Mouse (Mus musculus): ENCODE measurements around the gene Gm10775.

The Gm10775 gene

DNA sequence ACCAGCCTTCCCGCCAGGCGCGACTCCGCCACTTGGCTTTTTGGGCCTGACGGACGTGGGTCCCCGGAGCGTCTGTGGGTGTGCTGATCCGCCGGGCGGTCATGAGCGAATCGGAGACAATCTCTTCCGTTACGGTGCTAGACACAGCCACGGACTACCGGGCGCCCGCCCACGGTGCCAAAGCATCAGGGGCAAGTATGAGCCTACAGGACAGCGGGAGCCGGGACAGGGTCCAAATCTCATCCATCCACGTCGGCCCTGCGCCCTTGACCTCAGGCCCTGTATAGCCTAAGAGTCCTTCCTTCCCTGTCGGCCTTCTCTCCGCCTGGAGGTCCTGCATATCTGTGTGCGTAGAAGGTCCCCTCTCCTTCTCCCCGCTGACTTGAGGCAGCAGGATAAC is at the start of gene Gm10775:
Gm10775 (plus strand) TSS at position 301 of the 400 bp plus-strand sequence.
- no peak for DNase-seq (ENCODE audit: low spot score)

DNA sequence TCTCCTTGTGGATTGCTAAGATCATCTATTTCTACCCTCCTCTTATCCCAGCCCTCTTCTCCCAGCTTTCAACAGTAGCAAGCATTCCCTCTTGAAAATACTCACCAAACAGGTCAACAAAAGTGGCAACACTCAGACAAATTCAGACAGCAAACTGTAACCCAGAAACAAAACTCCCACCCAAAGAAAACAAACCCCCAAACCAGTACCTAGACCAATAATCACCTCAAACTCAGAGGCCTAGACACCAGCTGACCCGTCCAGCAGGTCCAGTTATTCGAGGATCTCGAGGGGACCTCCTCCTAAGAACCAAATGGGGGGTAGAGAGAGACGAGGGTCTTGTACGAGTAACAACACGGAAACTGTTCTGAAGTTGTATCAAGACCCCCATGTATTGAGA is 33.4 kb upstream of the Gm10775 start:
- no peak for DNase-seq (ENCODE audit: low spot score)

DNA sequence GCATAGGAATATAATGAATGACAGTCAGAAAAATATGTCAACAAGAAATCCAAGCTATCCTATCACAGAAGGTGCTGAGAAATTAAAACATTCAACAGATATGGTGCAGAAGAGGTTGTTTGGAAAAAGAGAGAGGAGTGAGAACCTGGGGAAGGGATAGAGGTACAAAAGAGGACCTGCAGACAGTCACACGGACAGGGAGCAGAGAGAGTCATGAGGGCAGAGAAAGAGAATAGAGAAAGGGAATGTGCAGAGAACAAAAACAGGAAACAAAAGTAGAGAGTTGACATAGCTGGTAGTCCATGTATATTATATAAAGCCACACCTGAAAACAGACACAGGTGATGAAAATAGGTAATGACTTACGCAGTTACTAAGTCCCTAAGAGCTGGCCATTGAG is 32.7 kb upstream of the Gm10775 start:
- DNase-seq (ENCODE audit: low spot score) = no peak

DNA sequence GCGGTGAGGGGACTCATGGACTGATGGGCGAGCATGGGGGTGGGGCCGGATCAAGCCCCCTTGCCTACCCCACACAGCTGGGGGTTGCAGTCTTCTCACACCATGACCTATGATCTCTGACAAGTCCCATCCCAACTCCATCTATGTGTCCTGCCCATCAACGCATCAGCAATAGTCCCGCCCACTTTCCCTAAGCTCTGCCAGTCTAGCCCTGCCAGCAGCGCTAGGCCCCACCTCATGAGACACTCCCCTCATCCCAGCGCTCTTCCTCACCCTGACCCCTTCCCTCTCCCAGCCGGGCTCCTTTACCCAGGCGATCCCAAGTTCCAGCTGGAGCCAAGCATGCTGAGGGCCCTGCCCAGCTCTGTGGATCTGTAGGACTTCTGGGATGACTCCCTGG is 22.1 kb upstream of the Gm10775 start:
- no peak for DNase-seq (ENCODE audit: low spot score)

DNA sequence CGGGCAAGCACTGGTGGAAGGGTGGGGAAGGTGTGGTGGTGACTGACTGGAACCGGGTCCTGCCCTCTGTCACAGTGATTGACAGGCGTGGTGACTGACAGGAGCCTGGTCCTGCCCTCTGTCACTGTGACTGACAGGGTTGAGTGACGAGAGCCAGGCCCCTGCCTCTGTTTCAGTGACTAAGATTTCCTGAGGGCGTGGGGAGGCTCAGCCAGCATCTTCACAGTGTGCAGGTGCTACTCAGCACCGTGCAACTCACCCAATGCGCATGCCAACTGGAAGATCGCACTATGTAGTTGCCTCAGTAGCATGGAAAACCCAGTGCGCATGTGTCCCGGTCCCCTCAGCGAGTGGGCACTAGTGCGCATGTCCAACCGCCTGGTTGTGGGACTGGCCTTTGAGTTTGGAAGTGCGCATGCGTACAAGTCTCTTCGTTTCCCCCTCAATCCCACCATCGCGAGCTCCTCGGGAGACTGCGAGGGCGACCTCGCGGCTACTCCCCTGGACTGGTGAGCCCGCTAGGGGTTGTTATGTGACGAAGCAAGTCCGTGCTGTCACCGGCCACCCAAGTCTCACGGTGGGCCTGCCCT is 18.7 kb upstream of the Gm10775 start:
- peak; percentile 98 for DNase-seq (ENCODE audit: low spot score)

DNA sequence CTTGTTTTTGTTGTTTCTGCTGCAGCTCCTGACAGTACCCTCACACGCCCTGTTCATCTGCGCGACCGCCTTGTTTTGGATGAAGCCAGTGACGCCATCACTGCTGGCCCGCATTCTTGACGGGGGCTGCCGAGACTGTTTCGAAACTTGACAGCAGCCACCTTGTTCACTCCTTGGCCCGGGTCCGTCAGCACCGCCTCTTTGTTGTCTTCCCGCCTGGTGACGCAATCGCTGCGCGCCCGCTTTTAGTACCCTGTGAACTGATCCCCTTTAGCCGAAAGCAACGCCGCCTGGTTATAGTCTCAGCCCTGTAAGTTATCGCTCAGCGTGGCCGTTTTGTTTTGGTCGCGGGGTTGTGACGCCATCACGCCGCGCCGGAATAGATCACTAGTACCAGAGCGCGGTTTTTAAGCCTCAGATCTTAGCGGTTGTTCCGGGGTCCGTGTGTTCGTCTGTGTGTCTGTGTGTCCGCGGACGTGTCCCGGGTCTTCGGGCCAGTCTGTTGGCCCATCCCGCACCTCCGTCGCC is 18.2 kb upstream of the Gm10775 start:
- peak; percentile 92 for DNase-seq (ENCODE audit: low spot score)

DNA sequence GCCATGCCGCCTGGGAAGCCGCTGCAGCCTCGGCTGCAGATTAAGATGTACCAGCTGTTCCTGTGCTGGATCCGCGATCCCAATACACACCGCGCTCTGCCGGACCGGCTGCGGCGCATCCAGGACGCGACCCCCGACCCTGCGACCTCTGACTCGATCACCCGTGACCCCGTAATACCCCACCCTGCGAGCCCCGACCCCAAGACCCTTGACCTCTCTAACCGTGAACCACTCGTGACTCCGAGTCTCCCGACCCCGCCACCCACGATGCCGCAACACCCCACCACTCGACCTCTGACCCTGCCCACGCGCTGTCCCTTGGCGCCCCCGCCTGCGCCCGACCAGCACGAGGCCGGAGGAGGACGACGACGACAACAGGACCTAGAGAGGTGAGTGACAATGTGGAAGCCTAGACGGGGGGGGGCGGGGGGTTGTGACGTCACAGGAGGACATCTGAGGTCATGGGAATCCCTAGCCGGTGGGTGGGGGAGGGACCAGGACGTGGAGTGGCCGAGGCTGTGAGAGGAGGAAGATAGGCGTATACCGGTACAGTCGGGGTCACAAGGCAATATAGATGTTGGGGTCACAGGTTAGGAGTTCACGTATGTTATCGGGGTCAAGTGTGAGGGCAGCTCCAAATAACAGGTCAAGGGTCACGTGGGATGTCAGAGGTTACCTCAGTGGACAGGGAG is 17.6 kb upstream of the Gm10775 start:
- peak; percentile 6 for DNase-seq (ENCODE audit: low spot score)

DNA sequence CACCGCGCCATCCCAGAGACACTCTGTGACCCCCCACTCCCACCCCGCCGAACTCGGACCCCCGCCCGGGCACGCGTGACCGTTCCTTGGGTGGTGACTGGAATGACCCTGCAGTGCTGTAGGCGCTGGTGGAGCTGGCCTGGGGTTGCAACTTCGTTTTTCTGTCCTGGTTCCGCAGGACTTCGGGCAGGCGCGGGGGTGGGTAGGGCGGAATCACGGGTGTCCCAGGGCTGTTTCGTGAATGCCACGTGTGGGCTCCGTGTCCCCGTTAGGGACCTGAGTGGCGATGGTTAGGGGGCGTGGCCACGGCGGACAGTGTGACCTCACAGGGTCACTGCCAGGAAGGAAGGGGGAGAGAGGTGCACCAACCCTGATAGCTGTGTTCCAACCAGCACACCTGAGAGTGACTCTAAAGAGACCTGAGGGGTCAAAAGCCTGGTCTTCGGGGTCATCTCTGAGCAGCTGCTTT is 17.0 kb upstream of the Gm10775 start:
- DNase-seq (ENCODE audit: low spot score) = no peak

DNA sequence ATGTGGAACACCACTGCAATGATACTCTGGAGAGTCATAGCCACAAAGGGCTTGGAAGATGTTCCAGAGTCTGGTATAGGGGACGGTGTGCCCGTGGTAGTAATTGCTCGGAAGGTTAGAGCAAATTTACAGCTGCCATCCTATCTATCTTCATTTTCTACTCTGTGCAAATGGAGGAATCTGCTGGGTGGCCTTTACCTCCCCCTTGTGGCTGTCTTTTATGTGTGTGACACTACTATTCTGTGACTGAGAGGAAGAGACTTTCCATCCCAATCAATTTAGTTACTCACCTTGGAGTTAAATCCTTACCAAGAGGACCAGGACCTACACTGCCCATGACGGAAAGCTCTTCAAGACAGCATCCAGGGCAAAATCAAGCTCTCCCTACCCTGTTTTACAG is 16.1 kb upstream of the Gm10775 start:
- DNase-seq (ENCODE audit: low spot score) = no peak

DNA sequence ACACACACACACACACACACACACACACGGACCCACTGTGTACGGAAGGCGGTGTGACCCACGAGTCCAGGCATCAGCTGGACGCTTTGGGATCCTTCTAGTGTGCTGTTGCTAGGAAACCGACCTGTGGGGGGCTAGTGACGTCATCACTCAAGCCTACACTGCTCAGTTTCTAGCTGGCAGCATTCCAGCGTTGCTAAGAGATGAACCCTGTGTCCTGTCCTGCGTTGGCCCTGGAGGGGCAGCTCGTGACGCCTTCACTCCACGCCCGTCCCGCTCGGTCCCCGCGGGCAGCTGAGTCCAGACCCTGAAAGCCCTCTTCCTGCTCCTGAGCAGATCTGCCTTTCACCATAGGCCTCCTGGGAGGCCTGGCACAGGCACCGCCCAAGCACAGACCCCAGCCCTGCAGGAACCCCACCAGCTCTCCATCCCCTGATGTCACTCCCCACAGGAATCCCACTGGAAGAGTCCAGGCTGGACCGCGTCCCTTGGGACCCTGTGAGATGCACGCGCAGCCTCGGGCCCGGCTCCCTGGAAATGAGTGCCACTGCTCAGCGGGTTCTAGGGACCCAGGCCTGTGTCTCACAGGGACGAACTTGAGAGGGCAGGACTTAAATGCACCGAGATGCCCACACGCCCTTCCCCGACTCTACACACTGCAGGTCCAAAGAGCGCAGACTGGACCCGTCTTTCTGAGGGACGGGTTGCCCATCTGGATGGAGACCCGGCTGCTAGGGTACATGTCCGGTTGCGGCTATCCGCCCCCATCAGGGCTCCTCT is 974 bp upstream of the Gm10775 start:
- peak; percentile 54 for DNase-seq (ENCODE audit: low spot score)

DNA sequence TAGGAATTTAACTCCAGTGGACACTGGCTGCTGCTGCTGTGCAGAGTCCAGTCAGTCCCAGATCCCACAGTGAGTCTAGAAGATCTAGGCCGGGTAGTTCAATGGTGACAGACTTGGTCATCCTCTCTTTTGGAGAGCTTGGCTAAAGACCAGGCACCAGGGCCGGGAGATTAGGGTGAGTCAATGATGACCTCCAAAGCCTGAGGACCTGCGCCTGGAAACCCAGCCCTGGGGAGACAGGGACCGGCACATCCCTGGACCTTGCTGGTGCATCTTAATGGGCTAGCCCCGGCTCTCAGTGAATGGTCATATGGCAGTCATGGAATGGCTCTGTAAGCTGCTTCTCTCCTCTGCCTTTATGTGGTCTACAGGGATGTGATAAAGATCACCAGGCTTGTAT is 2.7 kb downstream of the Gm10775 start:
- DNase-seq (ENCODE audit: low spot score) = no peak

DNA sequence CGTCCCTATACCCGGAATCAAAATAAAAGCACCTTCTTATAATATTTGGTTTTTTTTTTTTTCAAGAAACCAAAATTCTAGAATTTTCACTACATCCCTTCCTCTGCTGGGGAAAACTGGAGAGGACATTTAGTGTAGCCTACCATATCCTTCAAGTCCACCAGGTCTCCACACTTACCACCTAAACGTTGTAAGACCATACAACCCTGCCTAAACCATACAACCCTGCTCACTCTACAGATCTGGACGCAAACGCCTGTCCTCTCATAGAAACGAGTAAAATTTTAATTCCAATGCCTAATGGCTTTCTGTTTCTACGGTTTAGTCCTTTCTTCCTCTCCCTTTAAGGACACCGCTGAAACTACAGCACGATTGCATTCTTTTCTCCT is 18.6 kb downstream of the Gm10775 start:
- DNase-seq (ENCODE audit: low spot score) = no peak

DNA sequence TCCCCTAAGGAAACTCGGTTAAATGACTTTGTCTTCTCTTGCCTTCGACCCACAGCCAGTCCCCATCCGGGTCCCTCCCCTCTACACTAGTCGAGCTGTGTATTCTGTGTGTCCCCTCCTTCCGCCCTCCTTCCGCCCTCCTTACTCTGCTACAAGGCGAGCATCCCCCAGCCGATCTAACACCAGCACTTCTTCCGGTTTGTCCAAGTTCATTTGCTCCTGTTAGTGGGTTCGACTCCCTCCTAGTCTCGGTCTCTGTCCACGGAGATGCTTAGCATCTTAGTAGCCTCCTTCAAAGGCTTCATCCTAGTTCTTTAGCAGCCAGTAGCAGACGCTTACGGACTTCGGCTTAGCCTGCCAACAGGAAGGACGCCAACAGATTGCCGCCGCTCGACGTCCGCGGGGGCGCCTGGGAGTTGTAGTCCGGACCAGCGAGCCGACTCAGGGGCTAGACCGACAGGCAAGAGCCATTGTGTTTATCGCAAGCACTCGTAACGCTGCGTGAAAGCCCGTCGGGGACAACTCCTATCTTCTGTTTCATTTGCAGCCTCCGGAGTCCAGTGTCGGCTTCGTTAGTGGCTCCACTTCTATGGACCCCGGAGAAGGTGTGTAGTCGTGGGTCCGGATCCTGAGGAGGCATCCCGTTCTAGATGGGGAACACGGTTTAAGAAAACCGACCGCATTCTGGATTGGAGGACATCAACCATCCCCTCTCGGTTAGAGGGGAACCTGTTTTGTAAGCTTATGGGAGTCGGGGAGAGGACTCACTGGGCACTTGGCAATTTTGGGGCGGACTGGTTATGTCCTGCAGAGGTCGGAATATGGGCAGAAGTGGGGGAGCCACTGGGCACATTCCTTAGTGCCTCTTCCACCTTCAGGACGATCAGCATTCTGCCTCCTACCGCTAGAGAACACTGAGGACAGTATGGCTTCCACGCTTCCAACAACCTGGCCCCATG is 19.3 kb downstream of the Gm10775 start, which contains the start of gene Zfp369:
Zfp369 (plus strand) TSS at position 432 of the 959 bp plus-strand sequence.
- DNase-seq (ENCODE audit: low spot score) = peak; percentile 87

DNA sequence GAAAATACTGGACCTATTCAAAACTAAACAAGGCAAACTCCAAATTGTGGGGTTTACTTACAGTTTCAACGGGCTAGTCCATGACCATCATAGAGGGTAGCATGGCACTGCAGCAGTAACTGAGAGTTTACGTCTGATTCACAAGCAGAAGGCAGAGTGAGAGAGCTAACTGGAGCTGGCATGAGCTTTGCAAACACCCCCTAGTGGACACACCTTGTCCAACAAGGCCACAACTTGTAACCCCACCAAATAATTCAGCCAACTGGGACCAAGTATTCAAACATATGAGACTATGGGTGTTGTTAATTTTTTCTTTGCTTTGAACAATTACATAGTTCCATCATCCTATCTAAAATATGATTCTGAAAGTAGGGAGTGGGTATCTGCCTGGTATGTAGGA is 27.4 kb downstream of the Gm10775 start:
- DNase-seq (ENCODE audit: low spot score) = no peak

DNA sequence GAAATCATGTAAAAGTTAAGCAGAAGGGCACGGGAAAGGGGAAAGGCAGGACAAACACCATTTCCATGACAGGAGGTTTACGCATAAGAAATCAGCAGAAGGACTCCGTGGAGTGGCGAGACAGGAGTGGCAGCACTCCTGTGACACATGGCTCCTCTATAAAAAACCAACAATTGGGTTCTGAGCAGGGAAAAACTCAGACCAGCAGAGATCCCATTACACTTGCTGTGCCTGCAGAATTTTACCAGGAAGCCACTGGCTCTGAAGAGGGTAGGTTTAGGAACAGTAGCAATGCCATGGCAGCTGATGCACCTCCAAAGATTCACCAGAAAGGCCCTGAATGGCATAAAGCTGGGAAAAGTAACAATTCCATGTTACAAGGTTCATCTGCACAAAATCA is 37.0 kb downstream of the Gm10775 start:
- no peak for DNase-seq (ENCODE audit: low spot score)

Data from retina, embryonic 14.5 days (tissue).